Mouse (Mus musculus) C2C12 (cell line): Measurements from ENCODE around the gene Traf6. TPM values are rescaled to one million over a fixed set of nuclear protein-coding genes. Genes with fewer than 3 reads are reported as not detected.

ENCODE experiments used
- H3K27me3 ChIP-seq: one replicate; pipeline ENCODE4 v1.6.1; 2011; ENCODE audit not compliant: control insufficient read depth, insufficient read depth, insufficient read length
- H3K36me3 ChIP-seq: one replicate; pipeline ENCODE4 v1.6.1; 2011; ENCODE audit not compliant: control insufficient read depth, insufficient read depth
- H3K4me3 ChIP-seq: one replicate; pipeline ENCODE4 v1.5.1; 2011; ENCODE audit warnings: mild to moderate bottlenecking, control low read depth; ENCODE audit not compliant: poor library complexity, insufficient read depth, severe bottlenecking
- H3K79me2 ChIP-seq: one replicate; pipeline ENCODE4 v1.6.1; 2011; ENCODE audit not compliant: control insufficient read depth, insufficient read depth
- H3K79me3 ChIP-seq: one replicate; pipeline ENCODE4 v1.6.1; 2011; ENCODE audit warnings: low read depth, control low read depth
- H3ac ChIP-seq: one replicate; pipeline ENCODE3; 2011; ENCODE audit warnings: low read depth; ENCODE audit not compliant: control insufficient read depth, insufficient read length
- CEBPB ChIP-seq: IDR thresholded peaks from one replicate; pipeline ENCODE4 v1.6.1; 2011; ENCODE audit warnings: low read depth, mild to moderate bottlenecking, control low read depth, moderate library complexity
- CTCF ChIP-seq: IDR thresholded peaks from one replicate; pipeline ENCODE4 v1.5.1; 2011; ENCODE audit not compliant: control insufficient read depth, insufficient read depth, insufficient read length
- FOSL1 ChIP-seq: IDR thresholded peaks from one replicate; pipeline ENCODE4 v1.8.0; 2011; ENCODE audit warnings: mild to moderate bottlenecking, low read length; ENCODE audit not compliant: poor library complexity, insufficient read depth, severe bottlenecking
- MAX ChIP-seq: IDR thresholded peaks from one replicate; pipeline ENCODE4 v1.6.1; 2011; ENCODE audit warnings: mild to moderate bottlenecking, control low read depth
- MYOD1 ChIP-seq: IDR thresholded peaks from one replicate; pipeline ENCODE4 v1.6.1; 2011; ENCODE audit warnings: low read depth; ENCODE audit not compliant: control insufficient read depth, insufficient read length
- MYOG ChIP-seq: IDR thresholded peaks from one replicate; pipeline ENCODE4 v1.6.1; 2011; ENCODE audit not compliant: control insufficient read depth, insufficient read length; ENCODE audit errors: extremely low read depth
- USF1 ChIP-seq: IDR thresholded peaks from one replicate; pipeline ENCODE4 v1.6.1; 2011; ENCODE audit warnings: low read depth, mild to moderate bottlenecking, control low read depth, moderate library complexity
- polyA plus RNA-seq: library from polyadenylated mRNA; unstranded; fragments of >200 nt; fragmentation: generic; extraction: Trizol; gene quantifications from one replicate; pipeline ENCODE4 v1.2.1, GENCODE M21; 2012; ENCODE audit warnings: missing spikeins

The Traf6 gene
- polyA plus RNA-seq, 1 experiment = 3.8 TPM

DNA sequence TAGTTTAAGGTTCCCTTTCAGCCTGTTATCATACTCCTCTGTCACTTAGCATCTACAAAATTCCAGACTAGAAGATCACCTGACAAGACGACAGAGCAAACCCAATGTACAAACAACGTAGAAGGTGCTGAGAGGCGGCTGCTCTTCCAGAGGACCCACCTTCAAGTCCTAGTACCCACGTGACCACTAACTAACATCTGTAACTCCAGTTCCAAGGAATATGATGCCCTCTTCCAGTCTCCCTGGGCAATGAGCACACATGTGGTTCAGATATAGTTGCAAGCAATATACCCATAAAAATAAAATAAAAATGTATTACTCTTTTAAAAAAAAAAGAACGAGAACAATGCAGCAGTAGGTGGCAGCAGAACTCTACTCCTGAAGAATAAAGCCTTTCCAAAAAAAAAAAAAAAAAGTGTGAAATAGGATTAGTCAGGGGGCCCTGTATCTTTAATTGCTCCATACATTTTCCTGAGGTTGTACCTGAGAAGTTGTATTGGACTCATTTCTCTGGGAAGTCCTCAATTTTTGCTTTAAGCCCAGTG, 27.8 kb downstream of the Traf6 start:
- Histone ChIP-seq H3K4me3 (no peak overlapping the region), H3K27me3 (peaks cover 6% of the 10 kb centered on the region), H3K36me3 (no peaks in the 10 kb centered on the region), H3ac (no peak overlapping the region), H3K79me3 (no peaks in the 10 kb centered on the region), H3K79me2 (no peaks in the 10 kb centered on the region)
- TF ChIP-seq MYOD1 (no peak), MYOG (no peak), CEBPB (no peak), MAX (no peak), CTCF (no peak), USF1 (no peak), FOSL1 (no peak)

DNA sequence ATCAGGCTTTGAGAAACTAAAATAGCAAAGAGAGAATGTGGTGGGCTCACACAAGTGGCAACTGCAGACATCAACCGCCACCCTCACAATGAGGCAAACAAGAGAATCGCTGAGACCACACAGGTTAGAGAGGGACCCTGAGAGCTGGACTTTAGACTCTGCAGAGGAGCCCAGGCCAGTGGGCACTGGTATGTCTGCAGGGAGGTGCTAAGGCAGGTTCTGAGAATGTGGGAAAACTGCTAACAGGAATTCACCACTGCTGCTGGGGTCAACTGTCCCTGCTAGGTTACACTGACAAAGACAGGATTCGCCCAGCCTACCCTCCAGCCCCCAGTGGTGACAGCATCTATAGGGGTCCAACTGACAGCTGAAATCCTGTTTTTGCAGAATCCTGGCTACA, 33.4 kb downstream of the Traf6 start:
- Histone ChIP-seq H3ac (no peak overlapping the region), H3K4me3 (no peak overlapping the region), H3K36me3 (no peaks in the 10 kb centered on the region), H3K79me2 (no peaks in the 10 kb centered on the region), H3K27me3 (peaks cover 6% of the 10 kb centered on the region), H3K79me3 (no peaks in the 10 kb centered on the region)
- TF ChIP-seq MYOD1 (no peak), CEBPB (no peak), FOSL1 (no peak), MYOG (no peak), MAX (no peak), USF1 (no peak), CTCF (no peak)

DNA sequence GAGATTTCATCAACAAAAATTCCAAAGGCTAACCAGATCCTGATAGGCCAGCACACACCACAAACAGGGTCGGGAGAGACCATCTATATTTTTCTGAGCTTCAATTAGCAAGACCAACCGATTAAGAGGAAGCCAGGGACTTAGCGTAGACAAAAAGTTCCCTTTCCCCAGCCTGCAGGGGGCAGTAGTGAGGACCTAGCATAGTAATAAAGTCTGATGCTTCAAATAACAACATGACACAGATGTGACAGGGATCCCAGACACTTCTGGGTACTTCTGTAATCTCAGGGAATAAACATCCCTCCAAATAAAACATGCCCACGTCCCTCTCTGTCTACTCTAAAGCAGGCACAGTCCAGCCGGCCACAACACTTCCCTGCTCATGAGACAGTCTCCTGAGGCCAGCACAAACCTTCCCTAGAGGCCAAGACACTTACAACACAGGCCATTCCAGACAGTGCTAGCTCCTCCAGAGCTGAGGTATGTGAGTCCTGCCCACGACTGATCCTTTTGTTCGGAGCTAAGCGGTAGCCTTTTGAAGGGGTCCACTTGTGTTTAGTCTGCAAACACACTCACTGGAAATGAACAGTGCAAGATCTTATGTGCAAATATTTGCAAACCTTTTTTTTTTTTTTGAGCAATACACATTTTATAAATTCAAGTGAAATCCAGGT, 37.6 kb downstream of the Traf6 start:
- Histone ChIP-seq H3K36me3 (no peaks in the 10 kb centered on the region), H3K79me3 (no peaks in the 10 kb centered on the region), H3ac (no peak overlapping the region), H3K4me3 (no peak overlapping the region), H3K79me2 (no peaks in the 10 kb centered on the region), H3K27me3 (no peaks in the 10 kb centered on the region)
- no peak for TF ChIP-seq MYOD1

DNA sequence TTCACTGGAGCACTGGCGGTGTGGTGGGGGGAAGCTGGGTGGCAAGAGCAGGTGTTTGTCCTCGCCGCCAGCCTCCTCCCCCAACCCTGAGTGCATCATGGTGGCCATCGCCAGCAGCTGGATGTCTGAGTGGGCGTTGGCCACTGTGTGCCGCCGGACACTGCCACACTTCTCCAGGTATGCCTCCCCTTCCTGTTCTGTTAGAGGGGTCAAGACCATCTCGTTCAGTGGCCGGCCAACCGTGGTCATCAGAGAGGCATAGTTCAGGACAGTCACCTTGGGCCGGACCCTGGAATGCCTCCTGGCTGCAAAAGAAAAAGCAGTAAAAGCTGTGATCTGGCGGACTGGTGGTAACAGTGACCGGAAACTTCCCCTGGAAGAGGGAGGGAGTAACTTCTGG, 38.9 kb downstream of the Traf6 start:
- no peaks in the 10 kb centered on the region for H3K36me3 ChIP-seq
- no peaks in the 10 kb centered on the region for H3K79me3 ChIP-seq
- no peak overlapping the region for H3ac ChIP-seq
- TF ChIP-seq FOSL1 = no peak
- no peak for TF ChIP-seq CTCF
- no peak for TF ChIP-seq USF1
- TF ChIP-seq MYOG = no peak
- TF ChIP-seq CEBPB = no peak
- TF ChIP-seq MYOD1 = no peak
- TF ChIP-seq MAX = no peak
- H3K27me3 ChIP-seq = no peaks in the 10 kb centered on the region
- no peaks in the 10 kb centered on the region for H3K79me2 ChIP-seq
- no peak overlapping the region for H3K4me3 ChIP-seq

DNA sequence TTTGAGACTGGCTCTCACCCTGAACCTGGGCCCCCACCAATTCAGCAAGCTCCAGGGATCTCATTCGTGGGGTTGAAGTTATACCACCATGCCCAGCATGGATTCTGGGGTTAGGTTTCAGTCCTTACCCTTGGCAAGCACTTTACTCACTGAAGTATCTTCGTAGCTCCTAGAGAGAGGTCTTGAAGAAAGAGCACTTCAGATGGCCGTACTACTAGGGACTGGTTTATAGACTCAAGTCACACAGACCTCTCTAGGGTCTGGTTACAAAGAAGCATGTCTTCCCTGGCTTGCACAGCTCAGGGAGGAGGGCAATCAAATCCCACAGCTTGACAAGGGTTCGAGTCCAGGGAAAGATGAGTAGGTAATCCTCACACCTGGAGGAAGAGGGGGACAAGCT, 43.6 kb downstream of the Traf6 start:
- H3ac ChIP-seq = no peak overlapping the region
- TF ChIP-seq CEBPB = no peak
- no peak for TF ChIP-seq MYOG
- TF ChIP-seq CTCF = no peak
- no peak for TF ChIP-seq MYOD1
- TF ChIP-seq MAX = no peak
- no peak for TF ChIP-seq USF1
- TF ChIP-seq FOSL1 = no peak
- H3K79me2 ChIP-seq = no peaks in the 10 kb centered on the region
- H3K27me3 ChIP-seq = no peaks in the 10 kb centered on the region
- no peak overlapping the region for H3K4me3 ChIP-seq
- no peaks in the 10 kb centered on the region for H3K36me3 ChIP-seq
- H3K79me3 ChIP-seq = no peaks in the 10 kb centered on the region

DNA sequence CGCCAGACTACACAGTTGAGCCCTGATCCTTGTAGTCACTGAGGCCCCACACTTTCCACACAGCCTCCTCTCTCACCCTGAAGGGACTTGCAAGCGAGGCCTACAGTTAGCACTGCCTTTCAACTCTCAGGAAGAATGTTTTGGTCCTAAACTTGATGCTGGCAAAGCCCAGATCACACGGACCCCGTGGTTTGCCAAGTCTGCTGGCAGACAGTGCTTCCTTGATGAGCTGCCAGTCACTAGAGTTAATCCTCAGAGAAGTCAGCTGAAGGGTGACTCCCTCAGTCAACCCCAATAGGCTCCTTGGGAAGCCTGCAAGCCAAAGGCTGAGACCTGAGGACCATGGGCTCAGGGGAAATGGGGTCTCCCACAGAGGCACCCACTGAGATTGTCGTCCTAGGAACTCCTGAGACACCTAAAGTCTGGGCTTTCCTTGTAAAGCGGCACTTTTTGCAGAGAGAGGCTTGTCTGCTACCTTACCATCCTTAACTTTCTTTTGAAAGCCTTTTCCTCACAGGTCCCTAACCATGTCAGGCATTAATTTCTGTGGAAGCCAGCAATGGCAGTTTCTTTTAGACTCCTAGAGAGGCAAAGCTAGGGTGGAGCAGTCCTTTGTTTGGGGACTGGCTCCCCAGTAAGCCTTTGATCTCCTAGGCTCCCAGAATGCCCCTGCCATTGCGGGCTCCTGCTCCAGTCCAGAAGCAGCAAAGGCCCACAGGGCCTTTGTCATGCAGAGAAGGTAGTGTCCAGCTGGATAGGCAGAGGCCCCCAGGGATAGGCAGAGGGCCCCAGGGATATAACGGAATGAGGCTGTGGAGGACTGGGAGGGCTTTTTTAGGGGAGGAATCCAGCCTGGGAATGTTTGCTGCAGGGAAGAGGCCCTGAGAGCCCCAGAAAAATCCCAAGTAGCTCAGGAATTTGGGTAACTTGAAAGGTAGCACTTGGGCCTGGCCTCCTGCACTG, 44.4 kb downstream of the Traf6 start:
- H3K4me3 ChIP-seq = no peak overlapping the region
- H3K79me3 ChIP-seq = no peaks in the 10 kb centered on the region
- no peaks in the 10 kb centered on the region for H3K36me3 ChIP-seq
- no peak for TF ChIP-seq MYOD1
- no peak for TF ChIP-seq MAX
- no peak for TF ChIP-seq CEBPB
- no peak for TF ChIP-seq USF1
- TF ChIP-seq MYOG = no peak
- no peak for TF ChIP-seq FOSL1
- no peak for TF ChIP-seq CTCF
- no peaks in the 10 kb centered on the region for H3K27me3 ChIP-seq
- no peak overlapping the region for H3ac ChIP-seq
- H3K79me2 ChIP-seq = no peaks in the 10 kb centered on the region
